Mouse (Mus musculus): ENCODE results near the gene Dip2b.

Dip2b gene

GRCm38 (mm10) chr15:100038470-100038971 is at the start of gene Dip2b:
Gene Dip2b (plus strand): TSS chr15:100038664.
- DNase-seq (ENCODE audit: low read depth) = peak; percentile 88

- DNase-seq (ENCODE audit: low read depth) = no peak
Measured at GRCm38 (mm10) chr15:99993100-99993499, 45.4 kb upstream of the Dip2b start.

GRCm38 (mm10) chr15:99997114-99997804 is 41.2 kb upstream of the Dip2b start:
- DNase-seq (ENCODE audit: low read depth) = no peak

- DNase-seq (ENCODE audit: low read depth) = no peak
Measured at GRCm38 (mm10) chr15:99999390-99999789, 39.1 kb upstream of the Dip2b start.

GRCm38 (mm10) chr15:100004677-100005273 is 33.7 kb upstream of the Dip2b start:
- DNase-seq (ENCODE audit: low read depth) = peak; percentile 26

GRCm38 (mm10) chr15:100006180-100006579 is 32.3 kb upstream of the Dip2b start:
- no peak for DNase-seq (ENCODE audit: low read depth)

GRCm38 (mm10) chr15:100018280-100018899 is 20.1 kb upstream of the Dip2b start:
- no peak for DNase-seq (ENCODE audit: low read depth)

GRCm38 (mm10) chr15:100021175-100021574 is 17.3 kb upstream of the Dip2b start:
- no peak for DNase-seq (ENCODE audit: low read depth)

GRCm38 (mm10) chr15:100022923-100023322 is 15.5 kb upstream of the Dip2b start:
- DNase-seq (ENCODE audit: low read depth) = peak; percentile 72

DNA sequence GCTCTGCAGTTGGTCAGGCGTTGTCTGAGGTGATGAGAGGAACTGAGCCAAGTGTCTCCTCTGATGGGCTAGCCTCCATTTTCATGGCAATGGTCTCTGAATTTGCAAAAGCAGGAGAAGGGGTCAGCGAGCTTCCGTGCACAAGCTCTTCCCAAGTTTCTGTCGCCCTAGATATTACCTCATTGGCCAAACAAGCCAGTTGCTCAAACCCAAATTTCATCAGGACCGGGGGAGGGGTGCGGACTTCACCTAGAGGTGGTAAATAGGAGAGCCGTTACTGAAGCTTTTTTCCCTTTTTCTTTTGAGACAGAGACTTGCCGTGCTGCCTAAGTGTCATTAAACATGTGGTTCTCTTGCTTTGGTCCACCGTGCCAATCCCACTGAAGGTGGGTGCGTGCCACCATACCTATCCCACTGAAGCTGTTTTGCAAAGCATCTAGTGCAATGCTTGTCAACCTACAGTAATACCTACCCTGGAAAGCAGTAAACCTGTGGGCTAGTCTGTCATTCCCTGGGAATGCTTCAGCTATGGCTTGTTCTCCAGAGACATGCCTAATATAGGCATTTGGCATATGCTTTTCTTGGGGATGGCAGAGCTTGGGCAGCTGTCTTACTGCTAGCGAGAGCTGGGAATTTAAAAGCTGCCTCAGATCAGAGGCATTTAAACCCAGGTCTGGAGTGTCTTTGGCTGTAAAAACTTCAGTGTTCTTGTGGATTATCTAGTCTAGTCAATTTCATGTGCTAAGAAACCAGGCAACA is 13.2 kb upstream of the Dip2b start:
- no peak for DNase-seq (ENCODE audit: low read depth)

DNA sequence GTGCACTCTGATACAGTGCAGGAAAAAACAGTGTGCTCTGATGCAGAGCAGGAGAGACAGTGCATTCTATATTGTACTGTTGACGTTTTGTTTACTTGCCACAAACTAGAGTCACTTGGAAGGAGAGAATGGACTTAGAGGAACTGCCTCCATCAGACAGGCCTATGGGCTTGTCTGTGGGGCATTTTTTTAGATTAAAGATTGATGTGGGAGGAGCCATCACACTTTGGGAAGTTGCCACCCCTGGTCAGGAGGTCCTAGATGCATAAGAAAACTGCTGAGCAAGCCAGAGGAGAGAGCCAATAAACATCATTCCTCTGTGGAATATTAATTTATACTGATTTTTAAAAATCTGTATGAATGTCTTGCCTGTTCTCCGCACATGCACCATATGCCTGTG is 10.3 kb upstream of the Dip2b start:
- no peak for DNase-seq (ENCODE audit: low read depth)

GRCm38 (mm10) chr15:100029497-100029896 is 9.0 kb upstream of the Dip2b start:
- no peak for DNase-seq (ENCODE audit: low read depth)

DNA sequence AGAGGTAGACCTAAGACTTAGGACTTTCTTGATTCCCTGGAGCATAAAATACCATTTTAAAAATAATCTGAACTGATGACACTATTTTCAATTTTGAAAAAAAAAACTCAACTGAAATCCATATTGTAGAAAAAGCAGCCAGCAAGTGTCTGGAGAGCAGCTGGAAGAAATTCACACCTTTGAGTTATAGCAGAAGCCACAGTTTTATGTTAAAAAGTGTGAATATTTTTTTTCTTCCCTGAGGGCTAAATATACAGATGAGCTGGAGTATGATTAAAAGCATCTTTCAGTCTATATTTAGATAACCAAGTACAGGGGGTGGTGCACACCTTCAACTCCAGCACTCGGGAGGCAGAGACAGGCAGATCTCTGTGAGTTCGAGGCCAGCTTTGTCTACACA is 8.6 kb upstream of the Dip2b start:
- no peak for DNase-seq (ENCODE audit: low read depth)

DNA sequence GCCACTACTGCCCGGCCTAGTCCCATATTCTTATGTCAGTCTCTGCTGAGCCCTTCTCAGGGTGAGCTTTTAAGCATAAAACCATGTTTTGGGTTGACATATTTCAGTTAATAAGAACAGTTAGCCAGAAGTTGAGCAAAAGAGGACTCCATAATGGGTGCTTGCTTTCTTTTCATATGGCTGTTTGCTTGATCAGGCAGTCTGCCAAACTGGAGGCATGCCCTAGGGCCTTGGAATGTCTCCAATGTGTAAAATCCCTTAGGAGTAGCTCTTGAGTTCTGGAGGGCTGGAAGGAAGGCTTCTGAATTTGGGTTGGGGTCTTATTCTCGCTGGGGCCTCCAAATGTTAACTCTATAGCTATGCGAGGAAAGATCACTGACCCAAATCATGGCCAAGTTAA is 5.9 kb upstream of the Dip2b start:
- no peak for DNase-seq (ENCODE audit: low read depth)

DNA sequence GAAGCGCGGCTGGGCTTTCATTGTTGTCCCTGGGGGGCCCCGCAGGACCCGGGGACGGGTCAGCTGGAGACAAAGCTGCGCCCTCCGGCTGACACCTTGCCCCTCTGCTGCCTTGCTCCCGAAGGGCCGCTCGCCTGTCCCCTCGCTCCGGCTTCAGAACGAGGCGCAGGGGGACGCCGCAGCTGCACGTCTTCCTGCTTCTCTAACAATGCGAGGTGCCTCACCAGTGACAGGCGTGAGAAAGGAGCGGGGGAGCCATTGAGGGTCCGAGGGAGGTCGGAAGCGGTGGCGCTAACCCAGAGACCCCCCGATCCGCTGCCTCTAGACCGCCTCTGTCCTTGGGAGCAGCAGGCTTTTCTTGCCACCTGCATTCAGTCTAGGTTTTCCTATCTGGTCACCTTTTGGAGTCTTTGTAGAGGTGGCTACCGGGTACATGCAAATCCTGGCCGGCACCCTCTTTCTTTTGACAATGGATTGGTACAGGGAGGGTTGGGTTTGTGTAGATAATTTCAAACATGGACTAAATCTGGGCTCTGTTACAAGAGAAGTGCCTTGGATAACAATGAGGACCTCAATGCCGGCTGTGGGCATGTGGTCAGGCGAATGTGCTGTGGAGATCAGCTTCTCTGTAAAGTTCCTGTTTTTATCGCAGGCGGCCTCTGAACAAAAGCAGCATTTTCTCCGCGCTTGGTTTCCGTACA is 687 bp downstream of the Dip2b start:
- peak; percentile 80 for DNase-seq (ENCODE audit: low read depth)

DNA sequence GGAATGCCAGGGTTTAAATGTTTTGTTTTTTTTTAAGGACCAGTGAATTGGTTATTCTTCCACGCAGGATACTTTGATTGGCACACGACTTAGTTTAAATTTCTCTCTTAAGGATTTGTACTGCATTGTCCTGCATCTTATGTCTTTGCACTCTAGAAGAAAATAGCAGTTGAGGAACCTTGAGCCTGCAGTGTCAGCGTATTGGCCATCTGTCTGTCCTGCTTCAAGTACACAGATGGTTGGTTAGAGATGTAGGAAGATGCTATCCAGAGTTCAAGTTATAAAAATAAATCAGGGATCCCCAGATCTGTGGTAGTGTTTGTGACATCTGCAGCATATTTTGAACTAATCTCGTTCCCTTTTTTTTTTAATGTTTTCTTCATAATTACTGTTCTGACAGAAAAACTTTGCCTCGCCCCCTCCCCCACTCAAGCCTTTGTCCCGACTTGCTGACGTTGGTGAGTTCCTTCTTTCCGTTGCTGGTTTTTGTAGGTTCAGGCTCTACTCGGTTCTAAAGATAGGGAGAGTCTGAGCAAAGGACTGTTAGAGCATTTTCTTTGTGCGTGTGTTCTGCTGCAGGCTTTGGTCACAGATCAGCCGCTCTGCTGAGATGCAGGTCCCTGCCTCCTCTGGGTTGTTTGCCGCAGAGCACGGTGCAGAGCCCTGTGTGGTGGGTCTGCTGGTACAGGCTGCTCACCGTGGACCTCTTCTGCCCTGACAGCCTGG is 2.2 kb downstream of the Dip2b start:
- DNase-seq (ENCODE audit: low read depth) = no peak

GRCm38 (mm10) chr15:100041267-100042047 is 3.0 kb downstream of the Dip2b start:
- peak; percentile 73 for DNase-seq (ENCODE audit: low read depth)

GRCm38 (mm10) chr15:100042048-100042400 is 3.6 kb downstream of the Dip2b start:
- DNase-seq (ENCODE audit: low read depth) = no peak

- DNase-seq (ENCODE audit: low read depth) = no peak
Measured at GRCm38 (mm10) chr15:100045576-100045975, 7.1 kb downstream of the Dip2b start.

- no peak for DNase-seq (ENCODE audit: low read depth)
Measured at GRCm38 (mm10) chr15:100049496-100050087, 11.1 kb downstream of the Dip2b start.

Measured in 416B (cell line).